Mouse (Mus musculus) midbrain, embryonic 16.5 days (tissue): ENCODE measurements around the gene Gon7. TPM values are rescaled to one million over a fixed set of nuclear protein-coding genes. Genes with fewer than 3 reads are reported as not detected.

Source experiments
- ATAC-seq: fragments of 200-750 bp; cut with Nextera tagmentation; 2 replicates; pipeline ENCODE4 v1.8.0; 2017; ENCODE audit warnings: moderate TSS enrichment
- H3K27ac ChIP-seq: fragments of 300-500 bp; sonication (generic); 2 replicates; pipeline ENCODE4 v1.5.1; 2014; ENCODE audit warnings: mild to moderate bottlenecking, low read length, mixed read lengths
- H3K27me3 ChIP-seq: fragments of 300-500 bp; sonication (generic); 2 replicates; pipeline ENCODE4 v1.6.1; 2014; ENCODE audit warnings: low read depth, low read length, mixed read lengths; ENCODE audit not compliant: control insufficient read depth, insufficient read depth
- H3K36me3 ChIP-seq: fragments of 300-500 bp; sonication (generic); 2 replicates; pipeline ENCODE4 v1.6.1; 2014; ENCODE audit warnings: mild to moderate bottlenecking, low read length, moderate library complexity, mixed read lengths; ENCODE audit not compliant: control insufficient read depth, insufficient read depth
- H3K4me1 ChIP-seq: fragments of 300-500 bp; sonication (generic); 2 replicates; pipeline ENCODE4 v1.6.1; 2014; ENCODE audit warnings: mild to moderate bottlenecking, low read length, mixed read lengths; ENCODE audit not compliant: control insufficient read depth, insufficient read depth
- H3K4me2 ChIP-seq: fragments of 300-500 bp; sonication (generic); 2 replicates; pipeline ENCODE4 v1.6.1; 2014; ENCODE audit warnings: mild to moderate bottlenecking, low read length, mixed read lengths
- H3K4me3 ChIP-seq: fragments of 300-500 bp; sonication (generic); 2 replicates; pipeline ENCODE4 v1.5.1; 2014; ENCODE audit warnings: low read depth, mild to moderate bottlenecking, low read length, moderate library complexity, mixed read lengths
- H3K9ac ChIP-seq: fragments of 300-500 bp; sonication (generic); 2 replicates; pipeline ENCODE4 v1.6.1; 2014; ENCODE audit warnings: low read depth, low read length, mixed read lengths
- H3K9me3 ChIP-seq: fragments of 300-500 bp; sonication (generic); replicated peaks from 2 replicates; pipeline ENCODE4 v1.6.1; 2014; ENCODE audit warnings: mild to moderate bottlenecking, low read length, mixed read lengths; ENCODE audit not compliant: control insufficient read depth, poor library complexity, severe bottlenecking
- WGBS: fragments of 180-500 bp; shearing (Covaris S2); extraction: QIAGEN DNeasy Blood & Tissue Kit; methylation state at CpG from one replicate; pipeline ENCODE4 v1.1.7; 2014; 5-methylcytosine and 5-hydroxymethylcytosine counted together
- polyA plus RNA-seq: library from polyadenylated mRNA; unstranded; fragments of >200 nt; fragmentation: Nextera tagmentation; extraction: Ambion mirVana; gene quantifications from 2 replicates; pipeline ENCODE4 v1.2.1, GENCODE M21; 2015

Gene Gon7
- polyA plus RNA-seq, 1 experiment from 2014 or later: 48.6 TPM

- H3K36me3 ChIP-seq: no peaks in the 10 kb centered on the region
- H3K9ac ChIP-seq: no peak overlapping the region; the same call in 1 of the 2 replicates
- peak overlapping the region; percentile 2; the same call in 1 of the 2 replicates for H3K4me3 ChIP-seq
- peak overlapping the region; percentile 31 for H3K4me2 ChIP-seq
- 29% methylated on average over 16 of the region's 16 CpGs for WGBS
- peaks cover 16% of the 10 kb centered on the region for H3K4me1 ChIP-seq
- peak; percentile 55 for ATAC-seq
- H3K27me3 ChIP-seq: no peaks in the 10 kb centered on the region
- peak overlapping the region; percentile 71 for H3K27ac ChIP-seq
- no peaks in the 10 kb centered on the region for H3K9me3 ChIP-seq
Observed at GRCm38 (mm10) chr12:102730798-102731619, 26.6 kb downstream of the Gon7 start.

- ATAC-seq: peak; percentile 97
- 33% methylated on average over 26 of the region's 26 CpGs for WGBS
- Histone ChIP-seq H3K36me3 (no peaks in the 10 kb centered on the region), H3K27me3 (no peaks in the 10 kb centered on the region), H3K9me3 (no peaks in the 10 kb centered on the region), H3K9ac (no peak overlapping the region), H3K4me3 (peak overlapping the region; percentile 16), H3K27ac (peak overlapping the region; percentile 78), H3K4me2 (peak overlapping the region; percentile 31), H3K4me1 (peaks cover 16% of the 10 kb centered on the region)
Observed at GRCm38 (mm10) chr12:102729855-102730797, 27.5 kb downstream of the Gon7 start.

- no peak overlapping the region for H3K9ac ChIP-seq
- no peak overlapping the region for H3K4me2 ChIP-seq
- no peaks in the 10 kb centered on the region for H3K36me3 ChIP-seq
- no peak overlapping the region for H3K4me3 ChIP-seq
- peaks cover 6% of the 10 kb centered on the region for H3K4me1 ChIP-seq
- no peak for ATAC-seq
- WGBS: 83% methylated on average over 7 of the region's 7 CpGs
- no peaks in the 10 kb centered on the region for H3K27me3 ChIP-seq
- no peak overlapping the region for H3K27ac ChIP-seq
- no peaks in the 10 kb centered on the region for H3K9me3 ChIP-seq
Observed at GRCm38 (mm10) chr12:102725761-102726175, 31.8 kb downstream of the Gon7 start.

- no peak overlapping the region for H3K4me2 ChIP-seq
- H3K36me3 ChIP-seq: no peaks in the 10 kb centered on the region
- no peak for ATAC-seq
- no peaks in the 10 kb centered on the region for H3K9me3 ChIP-seq
- peaks cover 3% of the 10 kb centered on the region; the same call in 1 of the 2 replicates for H3K4me1 ChIP-seq
- no peak overlapping the region for H3K9ac ChIP-seq
- H3K27ac ChIP-seq: no peak overlapping the region
- H3K4me3 ChIP-seq: no peak overlapping the region
- whole genome bisulfite sequencing: 94% methylated on average over 6 of the region's 6 CpGs
- H3K27me3 ChIP-seq: no peaks in the 10 kb centered on the region
Observed at GRCm38 (mm10) chr12:102725146-102725545, 32.5 kb downstream of the Gon7 start.

GRCm38 (mm10) chr12:102723861-102724260, 33.7 kb downstream of the Gon7 start:
- Histone ChIP-seq H3K36me3 (no peaks in the 10 kb centered on the region), H3K4me2 (no peak overlapping the region), H3K4me1 (no peaks in the 10 kb centered on the region; the same call in 1 of the 2 replicates), H3K9ac (no peak overlapping the region), H3K4me3 (no peak overlapping the region), H3K9me3 (no peaks in the 10 kb centered on the region), H3K27ac (no peak overlapping the region), H3K27me3 (no peaks in the 10 kb centered on the region)
- ATAC-seq: no peak
- WGBS: 78% methylated on average over 6 of the region's 6 CpGs

- Histone ChIP-seq H3K36me3 (no peaks in the 10 kb centered on the region), H3K4me3 (no peak overlapping the region), H3K27ac (no peak overlapping the region), H3K4me2 (no peak overlapping the region), H3K4me1 (no peaks in the 10 kb centered on the region; the same call in 1 of the 2 replicates), H3K9me3 (no peaks in the 10 kb centered on the region), H3K27me3 (no peaks in the 10 kb centered on the region), H3K9ac (no peak overlapping the region)
- no peak for ATAC-seq
- WGBS: 59% methylated on average over 8 of the region's 8 CpGs
Observed at GRCm38 (mm10) chr12:102722966-102723365, 34.6 kb downstream of the Gon7 start.

- 59% methylated on average over 11 of the region's 11 CpGs for WGBS
- no peaks in the 10 kb centered on the region for H3K27me3 ChIP-seq
- no peak for ATAC-seq
- H3K27ac ChIP-seq: no peak overlapping the region
- H3K4me3 ChIP-seq: no peak overlapping the region
- H3K4me1 ChIP-seq: no peaks in the 10 kb centered on the region; the same call in 1 of the 2 replicates
- no peaks in the 10 kb centered on the region for H3K9me3 ChIP-seq
- no peak overlapping the region for H3K4me2 ChIP-seq
- no peak overlapping the region for H3K9ac ChIP-seq
- H3K36me3 ChIP-seq: no peaks in the 10 kb centered on the region
Observed at GRCm38 (mm10) chr12:102722451-102722850, 35.2 kb downstream of the Gon7 start.

- peak overlapping the region; percentile 26; the same call in 1 of the 2 replicates for H3K4me2 ChIP-seq
- no peak overlapping the region for H3K27ac ChIP-seq
- no peaks in the 10 kb centered on the region; the same call in 1 of the 2 replicates for H3K4me1 ChIP-seq
- WGBS: 28% methylated on average over 13 of the region's 13 CpGs
- no peaks in the 10 kb centered on the region for H3K36me3 ChIP-seq
- H3K27me3 ChIP-seq: no peaks in the 10 kb centered on the region
- H3K4me3 ChIP-seq: no peak overlapping the region
- ATAC-seq: peak; percentile 76
- no peaks in the 10 kb centered on the region for H3K9me3 ChIP-seq
- no peak overlapping the region for H3K9ac ChIP-seq
Observed at GRCm38 (mm10) chr12:102719552-102720315, 37.9 kb downstream of the Gon7 start.
